Mouse (Mus musculus) heart, embryonic 10.5 days (tissue): ENCODE results near the gene Zfp715. TPM values are rescaled to one million over a fixed set of nuclear protein-coding genes. Genes with fewer than 3 reads are reported as not detected.

Experiments
- DNase-seq: peaks from one replicate; pipeline ENCODE4 v3.0.0-alpha.2; 2017; ENCODE audit warnings: low spot score
- H3K27ac ChIP-seq: fragments of 300-500 bp; sonication (generic); 2 replicates; pipeline ENCODE4 v1.5.1; 2016; ENCODE audit warnings: mild to moderate bottlenecking
- H3K27me3 ChIP-seq: fragments of 300-500 bp; sonication (generic); 2 replicates; pipeline ENCODE4 v1.6.1; 2016; ENCODE audit warnings: mild to moderate bottlenecking; ENCODE audit not compliant: poor library complexity, insufficient read depth, severe bottlenecking
- H3K36me3 ChIP-seq: fragments of 300-500 bp; sonication (generic); 2 replicates; pipeline ENCODE4 v1.6.1; 2016; ENCODE audit warnings: mild to moderate bottlenecking, moderate library complexity
- H3K4me1 ChIP-seq: fragments of 300-500 bp; sonication (generic); 2 replicates; pipeline ENCODE4 v1.6.1; 2016; ENCODE audit warnings: mild to moderate bottlenecking
- H3K4me3 ChIP-seq: fragments of 300-500 bp; sonication (generic); 2 replicates; pipeline ENCODE4 v1.5.1; 2016; ENCODE audit warnings: mild to moderate bottlenecking, moderate library complexity
- H3K9me3 ChIP-seq: fragments of 300-500 bp; sonication (generic); 2 replicates; pipeline ENCODE4 v1.6.1; 2016; ENCODE audit warnings: mild to moderate bottlenecking, moderate library complexity
- WGBS: fragments of 180-500 bp; shearing (Covaris S2); methylation state at CpG from one replicate; pipeline ENCODE4 v1.1.7; 2016; 5-methylcytosine and 5-hydroxymethylcytosine counted together
- polyA plus RNA-seq: library from polyadenylated mRNA; unstranded; fragments of >200 nt; fragmentation: Nextera tagmentation; extraction: Ambion mirVana; gene quantifications from 2 replicates; pipeline ENCODE4 v1.2.1, GENCODE M21; 2016

The Zfp715 gene
- polyA plus RNA-seq, 1 experiment from 2014 or later = 9.1 TPM

GRCm38 (mm10) chr7:43343191-43343590 lies 30.1 kb upstream of the Zfp715 start:
- Histone ChIP-seq H3K4me3 (no peak overlapping the region), H3K27me3 (no peaks in the 10 kb centered on the region), H3K27ac (no peak overlapping the region), H3K9me3 (no peaks in the 10 kb centered on the region), H3K36me3 (no peaks in the 10 kb centered on the region), H3K4me1 (no peaks in the 10 kb centered on the region)
- no peak for DNase-seq
- 59% methylated on average over 5 of the region's 5 CpGs for WGBS

GRCm38 (mm10) chr7:43340771-43341170 lies 27.7 kb upstream of the Zfp715 start:
- DNase-seq = no peak
- Histone ChIP-seq H3K36me3 (no peaks in the 10 kb centered on the region), H3K4me1 (no peaks in the 10 kb centered on the region), H3K27ac (no peak overlapping the region), H3K9me3 (no peaks in the 10 kb centered on the region), H3K4me3 (no peak overlapping the region), H3K27me3 (no peaks in the 10 kb centered on the region)
- 83% methylated on average over 4 of the region's 4 CpGs for WGBS

GRCm38 (mm10) chr7:43333899-43334298 lies 20.8 kb upstream of the Zfp715 start:
- Histone ChIP-seq H3K36me3 (no peaks in the 10 kb centered on the region), H3K4me3 (no peak overlapping the region), H3K9me3 (no peaks in the 10 kb centered on the region), H3K4me1 (no peaks in the 10 kb centered on the region), H3K27ac (no peak overlapping the region), H3K27me3 (no peaks in the 10 kb centered on the region)
- DNase-seq = no peak
- 51% methylated on average over 2 of the region's 2 CpGs for WGBS

GRCm38 (mm10) chr7:43333203-43333602 lies 20.1 kb upstream of the Zfp715 start:
- no peak for DNase-seq
- Histone ChIP-seq H3K27me3 (no peaks in the 10 kb centered on the region), H3K9me3 (no peaks in the 10 kb centered on the region), H3K36me3 (no peaks in the 10 kb centered on the region), H3K27ac (no peak overlapping the region), H3K4me1 (no peaks in the 10 kb centered on the region), H3K4me3 (no peak overlapping the region)
- WGBS = 40% methylated on average over 5 of the region's 7 CpGs

DNA sequence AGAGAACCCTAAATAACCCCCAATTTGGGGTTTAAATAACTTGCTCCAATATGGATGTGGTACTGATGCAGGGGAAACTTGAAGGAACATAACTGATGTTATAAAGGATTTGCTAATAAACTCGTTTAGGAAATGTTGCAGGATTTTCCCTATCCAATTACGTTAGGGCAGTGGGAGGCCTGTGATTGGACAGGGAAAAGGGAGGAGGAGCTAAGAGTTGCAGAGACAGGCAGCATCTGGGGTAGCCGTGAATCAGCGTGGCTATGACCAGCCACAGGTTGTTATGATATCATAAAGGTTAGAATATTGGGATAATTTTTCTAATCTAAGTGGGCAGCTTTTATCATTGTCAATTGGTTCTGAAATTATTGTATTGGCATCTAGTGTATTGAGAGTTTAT lies 15.0 kb upstream of the Zfp715 start:
- H3K27ac ChIP-seq = no peak overlapping the region

DNA sequence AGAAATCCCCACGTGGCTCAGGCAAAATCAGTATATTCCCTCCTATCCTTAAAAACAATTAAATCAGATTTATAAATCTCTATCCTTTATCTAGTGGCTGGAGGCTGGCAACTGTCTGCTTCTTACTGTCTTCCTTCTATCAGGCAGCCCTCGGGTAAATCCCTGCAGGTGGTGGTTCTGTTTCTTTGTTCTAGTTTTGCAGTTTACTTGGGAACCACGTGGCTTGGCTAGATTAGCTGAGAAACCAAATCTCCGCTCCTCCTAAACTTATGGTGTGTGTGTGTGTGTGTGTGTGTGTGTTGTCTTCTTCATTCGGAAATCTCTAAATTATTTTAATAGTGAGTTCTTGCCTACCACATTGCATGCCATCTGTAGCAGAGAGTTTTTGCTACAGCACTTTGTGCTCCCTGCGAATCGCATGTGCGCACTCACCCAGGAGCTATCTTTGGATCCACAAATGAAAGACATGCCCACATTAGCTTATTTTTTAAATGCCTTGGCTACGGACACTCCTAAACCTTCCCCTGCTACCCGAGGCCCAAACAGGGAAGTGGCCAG lies 13.2 kb upstream of the Zfp715 start:
- no peaks in the 10 kb centered on the region for H3K9me3 ChIP-seq
- H3K27me3 ChIP-seq = no peaks in the 10 kb centered on the region
- 51% methylated on average over 10 of the region's 10 CpGs for WGBS
- H3K36me3 ChIP-seq = no peaks in the 10 kb centered on the region
- H3K4me1 ChIP-seq = no peaks in the 10 kb centered on the region
- H3K27ac ChIP-seq = no peak overlapping the region
- no peak overlapping the region for H3K4me3 ChIP-seq
- no peak for DNase-seq

More for the DNA sequence above, 15.0 kb upstream of the Zfp715 start:
- Histone ChIP-seq H3K4me3 (no peak overlapping the region), H3K9me3 (no peaks in the 10 kb centered on the region), H3K4me1 (no peaks in the 10 kb centered on the region), H3K36me3 (no peaks in the 10 kb centered on the region), H3K27me3 (no peaks in the 10 kb centered on the region)
- no peak for DNase-seq
- 59% methylated on average over 4 of the region's 4 CpGs for WGBS

DNA sequence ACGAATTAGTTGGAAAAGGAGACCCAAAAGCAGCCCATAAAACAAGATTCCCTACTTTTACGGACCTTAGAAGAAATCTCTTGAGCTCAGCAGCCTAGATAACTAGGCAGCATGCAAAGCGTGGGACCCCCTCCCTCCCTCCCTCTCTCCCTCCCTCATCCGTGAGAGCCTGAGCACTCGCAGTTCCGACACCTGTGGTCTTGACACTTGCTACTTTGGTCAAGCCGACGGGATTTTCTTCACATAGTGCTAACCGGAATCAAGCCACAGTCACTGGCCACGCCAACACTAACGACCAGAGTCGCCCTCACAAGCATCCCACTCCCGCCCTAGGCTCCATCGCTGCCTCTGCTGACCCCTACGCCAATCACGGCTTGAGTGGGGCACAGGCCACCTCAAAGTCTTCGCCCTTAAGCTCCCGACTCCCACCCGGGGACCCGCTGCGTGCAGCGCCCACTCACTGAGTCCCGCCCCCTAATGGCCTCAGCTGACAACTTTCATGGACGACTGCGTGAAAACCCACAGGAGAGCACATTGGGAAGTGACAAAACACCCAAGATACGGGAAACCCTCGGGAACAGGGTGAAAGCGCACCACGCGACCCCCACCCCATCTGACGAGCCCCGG lies 595 bp downstream of the Zfp715 start:
- peaks cover 28% of the 10 kb centered on the region for H3K36me3 ChIP-seq
- H3K4me3 ChIP-seq = peak overlapping the region; percentile 90
- H3K4me1 ChIP-seq = peaks cover 15% of the 10 kb centered on the region
- H3K27me3 ChIP-seq = no peaks in the 10 kb centered on the region
- WGBS = 1% methylated on average over 32 of the region's 32 CpGs
- no peaks in the 10 kb centered on the region for H3K9me3 ChIP-seq
- peak overlapping the region; percentile 90 for H3K27ac ChIP-seq
- DNase-seq = peak; percentile 82

GRCm38 (mm10) chr7:43311632-43312031 lies 1.5 kb downstream of the Zfp715 start:
- DNase-seq = no peak
- peak overlapping the region; percentile 90 for H3K4me3 ChIP-seq
- no peaks in the 10 kb centered on the region for H3K27me3 ChIP-seq
- H3K36me3 ChIP-seq = peaks cover 32% of the 10 kb centered on the region
- H3K27ac ChIP-seq = no peak overlapping the region
- peaks cover 15% of the 10 kb centered on the region for H3K4me1 ChIP-seq
- WGBS = 59% methylated on average over 6 of the region's 6 CpGs
- H3K9me3 ChIP-seq = no peaks in the 10 kb centered on the region

DNA sequence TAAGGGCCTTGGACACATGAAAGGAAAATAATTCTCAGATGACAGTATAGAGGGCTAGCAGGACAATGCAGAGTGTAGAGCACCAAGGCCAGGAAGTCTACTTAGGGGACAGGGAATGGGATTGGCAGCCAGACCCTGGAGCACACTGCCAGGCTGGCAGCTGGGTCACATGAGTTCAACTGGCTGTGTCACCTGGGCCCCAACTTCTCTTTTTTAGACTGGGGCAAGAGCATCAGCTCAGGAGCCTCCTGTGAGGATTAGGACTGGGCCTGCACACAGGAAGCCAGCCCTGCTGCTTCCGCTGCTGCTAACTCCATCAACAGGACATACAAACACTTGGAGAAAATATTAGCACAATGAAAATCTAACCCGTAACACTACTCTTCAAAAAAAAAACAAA lies 4.0 kb downstream of the Zfp715 start:
- Histone ChIP-seq H3K4me1 (peaks cover 20% of the 10 kb centered on the region), H3K9me3 (no peaks in the 10 kb centered on the region), H3K4me3 (no peak overlapping the region), H3K36me3 (peaks cover 36% of the 10 kb centered on the region), H3K27me3 (no peaks in the 10 kb centered on the region), H3K27ac (no peak overlapping the region)
- no peak for DNase-seq
- 67% methylated on average over 2 of the region's 2 CpGs for WGBS

DNA sequence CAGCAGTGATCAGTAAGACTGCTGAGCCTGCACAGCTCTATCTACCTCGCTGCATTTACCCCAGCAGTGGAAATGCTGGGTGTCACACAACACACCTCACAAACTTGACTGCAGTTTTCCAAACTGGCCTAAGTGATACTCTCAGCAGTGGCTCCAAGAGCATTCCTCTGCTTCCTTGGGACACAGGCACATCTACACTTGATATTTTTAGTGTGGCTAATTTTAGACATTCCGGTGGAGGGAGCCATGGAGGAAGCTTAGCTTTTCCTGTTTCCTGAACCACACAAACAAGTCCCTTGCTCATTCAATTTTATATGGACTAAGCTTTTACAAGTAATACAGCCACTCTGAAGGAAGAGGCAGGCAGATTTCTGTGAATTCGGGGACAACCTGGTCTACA lies 7.9 kb downstream of the Zfp715 start:
- H3K4me1 ChIP-seq = peaks cover 9% of the 10 kb centered on the region; the same call in 1 of the 2 replicates
- 45% methylated on average over 3 of the region's 3 CpGs for WGBS
- no peaks in the 10 kb centered on the region for H3K27me3 ChIP-seq
- H3K36me3 ChIP-seq = peaks cover 54% of the 10 kb centered on the region
- peak overlapping the region; percentile 8; the same call in 1 of the 2 replicates for H3K4me3 ChIP-seq
- peak overlapping the region; percentile 85 for H3K27ac ChIP-seq
- H3K9me3 ChIP-seq = no peaks in the 10 kb centered on the region
- DNase-seq = no peak

DNA sequence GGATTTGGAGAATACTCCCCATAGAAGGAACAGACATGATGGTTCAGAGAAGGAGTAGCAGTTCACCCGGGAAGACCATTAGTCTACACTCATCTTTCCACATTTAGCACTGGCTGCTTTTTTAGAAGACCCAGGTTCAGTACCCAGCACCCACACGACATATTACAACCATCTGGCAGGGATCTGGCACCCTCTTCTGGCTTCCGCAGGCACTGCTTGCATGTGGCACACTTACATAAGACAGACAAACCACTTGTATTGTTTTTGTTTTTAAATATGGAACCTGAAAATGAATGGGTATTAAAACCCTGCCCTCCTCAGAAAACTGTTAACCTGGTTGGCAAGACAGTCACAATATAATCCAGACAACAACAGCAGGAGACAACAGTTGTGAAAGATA lies 21.6 kb downstream of the Zfp715 start:
- H3K4me3 ChIP-seq = no peak overlapping the region
- no peak overlapping the region for H3K27ac ChIP-seq
- no peaks in the 10 kb centered on the region for H3K9me3 ChIP-seq
- no peak for DNase-seq
- no peaks in the 10 kb centered on the region for H3K27me3 ChIP-seq
- WGBS = 90% methylated on average over 3 of the region's 3 CpGs
- H3K36me3 ChIP-seq = peaks cover 13% of the 10 kb centered on the region; the same call in 1 of the 2 replicates
- no peaks in the 10 kb centered on the region for H3K4me1 ChIP-seq

GRCm38 (mm10) chr7:43282859-43283595 lies 30.1 kb downstream of the Zfp715 start:
- H3K9me3 ChIP-seq = no peaks in the 10 kb centered on the region
- DNase-seq = peak; percentile 81
- no peaks in the 10 kb centered on the region for H3K27me3 ChIP-seq
- peak overlapping the region; percentile 54 for H3K4me3 ChIP-seq
- WGBS = 10% methylated on average over 18 of the region's 18 CpGs
- no peaks in the 10 kb centered on the region for H3K4me1 ChIP-seq
- no peak overlapping the region for H3K27ac ChIP-seq
- no peaks in the 10 kb centered on the region for H3K36me3 ChIP-seq

DNA sequence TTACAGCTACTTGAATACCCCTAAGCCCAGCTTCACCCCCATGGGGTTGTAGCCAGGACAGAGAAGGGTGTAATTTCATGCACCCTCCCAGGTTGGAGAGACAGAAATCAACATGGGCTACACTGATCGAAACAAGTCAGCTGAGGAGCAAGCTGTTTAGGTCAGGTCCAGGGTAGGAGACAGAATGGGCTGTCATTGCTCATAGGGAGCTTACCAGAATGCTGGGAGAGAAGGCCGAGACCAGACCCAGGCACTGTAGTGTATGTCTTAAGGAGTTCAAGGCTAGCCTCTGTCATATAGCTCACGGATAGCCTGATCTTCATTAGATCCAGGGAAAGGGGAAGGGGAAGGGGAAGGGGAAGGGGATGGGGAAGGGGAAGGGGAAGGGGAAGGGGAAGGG lies 30.6 kb downstream of the Zfp715 start:
- Histone ChIP-seq H3K4me1 (no peaks in the 10 kb centered on the region), H3K36me3 (no peaks in the 10 kb centered on the region), H3K9me3 (no peaks in the 10 kb centered on the region), H3K27me3 (no peaks in the 10 kb centered on the region), H3K27ac (no peak overlapping the region), H3K4me3 (no peak overlapping the region; the same call in 1 of the 2 replicates)
- no peak for DNase-seq
- 75% methylated on average over 2 of the region's 3 CpGs for WGBS
